Comparison of ENCODE assay signal across 8 mouse cellular contexts in genomic region chr7:36679866-36680458, GRCm38 (mm10). TPM values are rescaled to one million over a fixed set of nuclear protein-coding genes. Genes with fewer than 3 reads are reported as not detected.
DNase-seq lines count a peak whose midpoint lies in the region; ATAC-seq and TF ChIP-seq lines count a peak whose summit lies in the region.

No protein-coding gene starts in this region.

- H3K4me3 ChIP-seq in kidney, postnatal 0 days (replicated peaks; ENCODE audit: low read depth, low read length), result peak overlapping the region; percentile 5; the same call in 1 of the 2 replicates
- H3K4me3 ChIP-seq in limb, embryonic 13.5 days, result peak overlapping the region; percentile 32
- H3K4me3 ChIP-seq in neural tube, embryonic 15.5 days (replicated peaks), result peak overlapping the region; percentile 28

- H3K36me3 ChIP-seq in kidney, postnatal 0 days (ENCODE audit: insufficient read depth, low read length), result no peaks in the 10 kb centered on the region
- no peaks in the 10 kb centered on the region for H3K36me3 ChIP-seq in limb, embryonic 13.5 days
- H3K36me3 ChIP-seq in neural tube, embryonic 15.5 days, result no peaks in the 10 kb centered on the region

- DNase-seq in kidney, postnatal 0 days (ENCODE audit: low spot score), result no peak
- no peak for DNase-seq in kidney, postnatal 10 days
- DNase-seq in left cerebral cortex, postnatal 36 days (ENCODE audit: low spot score in 2 of 2), result no peak
- no peak for DNase-seq in cerebellum, adult 9-10 months
- no peak for DNase-seq in frontal cortex, postnatal 25 days (ENCODE audit: low spot score in 2 of 2)

- H3K27me3 ChIP-seq in kidney, postnatal 0 days (ENCODE audit: insufficient read depth, low read length), result peaks cover 26% of the 10 kb centered on the region
- H3K27me3 ChIP-seq in limb, embryonic 13.5 days, result peaks cover 43% of the 10 kb centered on the region
- no peaks in the 10 kb centered on the region for H3K27me3 ChIP-seq in neural tube, embryonic 15.5 days (replicated peaks)

- WGBS in kidney, postnatal 0 days, result 1% methylated on average over 18 of the region's 18 CpGs
- 1% methylated on average over 14 of the region's 18 CpGs for WGBS in limb, embryonic 13.5 days
- WGBS in neural tube, embryonic 15.5 days, result 2% methylated on average over 15 of the region's 18 CpGs

- no peaks in the 10 kb centered on the region for H3K4me1 ChIP-seq in kidney, postnatal 0 days (replicated peaks; ENCODE audit: insufficient read depth, low read length)
- H3K4me1 ChIP-seq in limb, embryonic 13.5 days, result peaks cover 21% of the 10 kb centered on the region
- H3K4me1 ChIP-seq in neural tube, embryonic 15.5 days, result peaks cover 23% of the 10 kb centered on the region

- no peak overlapping the region for H3K9ac ChIP-seq in kidney, postnatal 0 days (ENCODE audit: low read depth, low read length)
- no peak overlapping the region for H3K9ac ChIP-seq in limb, embryonic 13.5 days
- H3K9ac ChIP-seq in neural tube, embryonic 15.5 days (replicated peaks), result peak overlapping the region; percentile 26; the same call in 1 of the 2 replicates

- no peak overlapping the region for H3K27ac ChIP-seq in kidney, postnatal 0 days
- H3K27ac ChIP-seq in limb, embryonic 13.5 days, result no peak overlapping the region
- no peak overlapping the region for H3K27ac ChIP-seq in neural tube, embryonic 15.5 days (replicated peaks)

- H3K9me3 ChIP-seq in kidney, postnatal 0 days (replicated peaks; ENCODE audit: low read length), result no peaks in the 10 kb centered on the region
- no peaks in the 10 kb centered on the region for H3K9me3 ChIP-seq in limb, embryonic 13.5 days
- H3K9me3 ChIP-seq in neural tube, embryonic 15.5 days (replicated peaks), result no peaks in the 10 kb centered on the region

- ATAC-seq in kidney, postnatal 0 days (replicated peaks; ENCODE audit: low FRiP score, low read depth), result no peak
- ATAC-seq in granulocyte monocyte progenitor cell, adult 5-6 weeks (replicated peaks; ENCODE audit: poor library complexity, severe bottlenecking), result peak; percentile 59; the same call in 1 of the 2 replicates
- no peak for ATAC-seq in limb, embryonic 13.5 days (ENCODE audit: low FRiP score, low read depth)
- peak; percentile 48; the same call in 1 of the 2 replicates for ATAC-seq in neural tube, embryonic 15.5 days (ENCODE audit: low FRiP score)

- H3K4me2 ChIP-seq in kidney, postnatal 0 days (ENCODE audit: low read length), result peak overlapping the region; percentile 37
- H3K4me2 ChIP-seq in limb, embryonic 13.5 days (replicated peaks), result peak overlapping the region; percentile 60
- H3K4me2 ChIP-seq in neural tube, embryonic 15.5 days, result peak overlapping the region; percentile 64

- intact Hi-C loops in left cerebral cortex, postnatal 36 days (cut with DNase I), result no loop called here

- no peak for TF ChIP-seq CTCF in kidney, postnatal 0 days (IDR thresholded peaks at IDR 0.05; ENCODE audit: low read depth)

RNA-seq across cellular contexts. Expression of gene Tshz3, which starts 18.0 kb away (rescaled TPM):
- 4.5 and 5.3 TPM in 2 replicates for polyA plus RNA-seq in kidney, postnatal 0 days (2015; fragmentation: Nextera tagmentation; extraction: Ambion mirVana)
- 0.28 TPM in 1 of 2 replicates, not detected in the other for total RNA-seq in granulocyte monocyte progenitor cell, adult 5-6 weeks (2014; fragmentation: Nextera tagmentation)
- 0.15 TPM in 1 of 2 replicates, not detected in the other for total RNA-seq in granulocyte monocyte progenitor cell, adult 5-6 weeks (2017)
- 10.9 and 11.0 TPM in 2 replicates for polyA plus RNA-seq in limb, embryonic 13.5 days (2015; fragmentation: Nextera tagmentation; extraction: Ambion mirVana)
- polyA plus RNA-seq in neural tube, embryonic 15.5 days (2015; fragmentation: Nextera tagmentation; extraction: Ambion mirVana), result 56.8 and 62.7 TPM in 2 replicates
- 10 to 100 TPM; 43.0 to 54.7 TPM for total RNA-seq in left cerebral cortex, postnatal 36 days (2021)

Comparison
In these comparisons a context has a peak if more than half of its experiments do, and no peak if none do; other contexts are left out.
1. ATAC-seq: peak in granulocyte monocyte progenitor cell, adult 5-6 weeks (single experiment) and neural tube, embryonic 15.5 days (single experiment); none in kidney, postnatal 0 days (single experiment) and limb, embryonic 13.5 days (single experiment).
2. Peak in every context shown above with its lines, with median percentiles within 50 percentile points of each other: H3K4me2 ChIP-seq and H3K4me3 ChIP-seq.